Mouse (Mus musculus) hindbrain, embryonic 12.5 days (tissue): Measurements from ENCODE around the gene Krt80. TPM values are rescaled to one million over a fixed set of nuclear protein-coding genes. Genes with fewer than 3 reads are reported as not detected.

Experiments used
- ATAC-seq: fragments of 200-750 bp; cut with Nextera tagmentation; 2 replicates; pipeline ENCODE4 v1.8.0; 2017; ENCODE audit warnings: moderate TSS enrichment; ENCODE audit not compliant: low FRiP score
- H3K27ac ChIP-seq: fragments of 300-500 bp; sonication (generic); 2 replicates; pipeline ENCODE4 v1.5.1; 2016; ENCODE audit warnings: mild to moderate bottlenecking
- H3K27me3 ChIP-seq: fragments of 300-500 bp; sonication (generic); 2 replicates; pipeline ENCODE4 v1.6.1; 2016; ENCODE audit warnings: mild to moderate bottlenecking
- H3K36me3 ChIP-seq: fragments of 300-500 bp; sonication (generic); 2 replicates; pipeline ENCODE4 v1.6.1; 2016; ENCODE audit warnings: mild to moderate bottlenecking
- H3K4me1 ChIP-seq: fragments of 300-500 bp; sonication (generic); 2 replicates; pipeline ENCODE4 v1.6.1; 2016
- H3K4me2 ChIP-seq: fragments of 300-500 bp; sonication (generic); replicated peaks from 2 replicates; pipeline ENCODE4 v1.6.1; 2016; ENCODE audit warnings: mild to moderate bottlenecking
- H3K4me3 ChIP-seq: fragments of 300-500 bp; sonication (generic); 2 replicates; pipeline ENCODE4 v1.5.1; 2016; ENCODE audit warnings: mild to moderate bottlenecking
- H3K9ac ChIP-seq: fragments of 300-500 bp; sonication (generic); 2 replicates; pipeline ENCODE4 v1.6.1; 2016; ENCODE audit warnings: mild to moderate bottlenecking, moderate library complexity
- H3K9me3 ChIP-seq: fragments of 300-500 bp; sonication (generic); replicated peaks from 2 replicates; pipeline ENCODE4 v1.6.1; 2016; ENCODE audit warnings: mild to moderate bottlenecking
- WGBS: fragments of 180-500 bp; shearing (Covaris S2); methylation state at CpG from one replicate; pipeline ENCODE4 v1.1.7; 2016; 5-methylcytosine and 5-hydroxymethylcytosine counted together
- microRNA counts: library from miRNA; unstranded; fragments of <30 nt; microRNA quantifications from one replicate; lab custom pipeline; 2017
- microRNA-seq: library from miRNA; unstranded; fragments of <30 nt; microRNA quantifications from one replicate; pipeline ENCODE4, GENCODE M21; 2017
- polyA plus RNA-seq: library from polyadenylated mRNA; unstranded; fragments of >200 nt; fragmentation: Nextera tagmentation; extraction: Ambion mirVana; gene quantifications from 2 replicates; pipeline ENCODE4 v1.2.1, GENCODE M21; 2016

Gene Krt80
- polyA plus RNA-seq, 1 experiment from 2014 or later, result 0.21 TPM

DNA sequence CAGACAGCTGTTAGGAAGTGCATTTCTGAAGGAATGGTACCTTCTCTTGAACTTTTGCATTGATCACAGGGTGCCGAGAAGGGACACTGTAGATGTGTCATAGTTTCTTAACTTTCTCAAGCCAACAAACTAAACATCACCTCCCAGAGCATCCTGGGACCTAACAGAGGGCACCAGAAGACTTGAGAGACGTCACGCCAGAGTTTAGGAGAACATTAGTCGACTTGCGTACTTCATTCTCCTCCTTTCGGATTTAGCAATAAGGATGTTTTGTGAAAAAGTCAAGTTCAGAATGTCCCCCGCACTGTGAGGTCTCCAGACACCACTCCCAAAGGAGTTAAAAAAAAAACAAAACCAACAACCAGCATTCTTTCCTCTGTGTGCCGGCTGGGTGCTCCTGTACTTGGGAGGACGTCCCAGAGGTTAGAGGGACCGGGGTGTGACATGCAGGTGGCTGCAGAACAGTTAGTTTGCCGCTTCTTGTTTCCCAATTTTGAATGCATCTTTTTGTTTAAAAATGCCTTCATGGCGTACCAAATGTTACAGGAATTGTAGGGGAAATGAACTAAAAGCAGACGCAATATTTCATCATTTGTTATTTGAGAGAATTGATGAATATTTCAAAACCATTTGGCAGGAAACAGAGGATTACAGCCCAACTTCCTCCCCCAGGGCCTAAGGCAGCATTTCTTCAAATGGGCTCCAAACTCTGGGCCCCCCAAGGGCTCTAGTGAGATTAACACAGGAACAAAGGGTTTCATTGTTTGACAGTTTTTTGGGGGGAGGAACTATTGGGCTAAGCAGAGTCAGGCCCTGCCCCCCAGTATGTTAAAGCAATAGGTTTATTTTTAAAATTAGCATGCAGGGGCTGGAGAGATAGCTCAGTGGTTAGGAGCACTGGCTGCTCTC lies 61.3 kb downstream of the Krt80 start:
- 67% methylated on average over 13 of the region's 13 CpGs for WGBS

DNA sequence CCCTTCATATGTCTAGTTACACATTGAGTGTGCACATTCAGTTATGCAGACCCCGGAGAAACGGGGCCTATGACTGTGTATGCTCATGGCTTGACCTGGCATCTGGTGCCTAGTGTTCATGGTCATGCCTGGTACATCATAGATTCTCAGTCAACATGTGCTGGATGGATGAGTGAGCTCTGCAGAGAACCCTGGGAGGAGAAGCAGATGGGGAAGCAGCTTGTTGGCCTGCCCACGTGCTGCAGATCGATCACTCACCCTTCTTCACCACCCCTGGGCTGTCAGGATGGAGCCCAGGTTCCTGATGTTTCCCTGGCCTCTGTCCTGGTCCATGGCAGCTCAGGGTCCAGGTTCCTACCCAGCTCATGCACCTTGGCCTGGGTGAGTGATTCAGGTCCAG lies 63.5 kb downstream of the Krt80 start:
- Histone ChIP-seq H3K9ac (no peak overlapping the region), H3K27me3 (no peaks in the 10 kb centered on the region), H3K4me3 (no peak overlapping the region), H3K27ac (no peak overlapping the region), H3K36me3 (no peaks in the 10 kb centered on the region), H3K4me2 (no peak overlapping the region), H3K9me3 (no peaks in the 10 kb centered on the region), H3K4me1 (peaks cover 5% of the 10 kb centered on the region)
- WGBS, result 85% methylated on average over 4 of the region's 4 CpGs
- ATAC-seq, result no peak

More for the DNA sequence above, 61.3 kb downstream of the Krt80 start:
- H3K4me3 ChIP-seq, result no peak overlapping the region
- H3K36me3 ChIP-seq, result no peaks in the 10 kb centered on the region
- peaks cover 5% of the 10 kb centered on the region for H3K4me1 ChIP-seq
- no peaks in the 10 kb centered on the region for H3K9me3 ChIP-seq
- no peak overlapping the region for H3K27ac ChIP-seq
- no peak overlapping the region for H3K9ac ChIP-seq
- ATAC-seq, result no peak
- no peak overlapping the region for H3K4me2 ChIP-seq
- H3K27me3 ChIP-seq, result no peaks in the 10 kb centered on the region

DNA sequence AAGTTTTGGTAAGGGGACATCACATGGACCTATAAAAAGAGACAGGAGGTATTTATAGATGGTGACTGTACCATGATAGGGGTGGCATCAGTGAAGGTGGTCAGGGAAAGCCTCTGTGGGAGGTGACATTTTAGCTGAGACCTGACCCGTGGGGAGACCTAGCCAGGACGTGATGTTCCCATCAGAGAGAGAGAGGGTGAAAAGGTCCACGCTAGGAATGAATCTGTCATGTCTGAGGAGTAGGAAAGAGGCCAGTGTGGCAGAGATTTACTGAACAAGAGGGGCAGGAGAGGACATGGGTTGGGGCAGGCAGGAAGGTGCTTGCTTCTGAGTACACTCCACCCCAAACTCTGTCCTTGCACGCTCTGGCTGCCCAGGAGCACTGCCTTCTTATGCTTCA lies 66.1 kb downstream of the Krt80 start:
- no peak overlapping the region for H3K27ac ChIP-seq
- H3K4me3 ChIP-seq, result no peak overlapping the region
- no peaks in the 10 kb centered on the region for H3K36me3 ChIP-seq
- no peaks in the 10 kb centered on the region for H3K4me1 ChIP-seq
- no peak for ATAC-seq
- no peaks in the 10 kb centered on the region for H3K9me3 ChIP-seq
- no peak overlapping the region for H3K9ac ChIP-seq
- H3K27me3 ChIP-seq, result no peaks in the 10 kb centered on the region
- WGBS, result 87% methylated on average over 4 of the region's 4 CpGs
- H3K4me2 ChIP-seq, result no peak overlapping the region

DNA sequence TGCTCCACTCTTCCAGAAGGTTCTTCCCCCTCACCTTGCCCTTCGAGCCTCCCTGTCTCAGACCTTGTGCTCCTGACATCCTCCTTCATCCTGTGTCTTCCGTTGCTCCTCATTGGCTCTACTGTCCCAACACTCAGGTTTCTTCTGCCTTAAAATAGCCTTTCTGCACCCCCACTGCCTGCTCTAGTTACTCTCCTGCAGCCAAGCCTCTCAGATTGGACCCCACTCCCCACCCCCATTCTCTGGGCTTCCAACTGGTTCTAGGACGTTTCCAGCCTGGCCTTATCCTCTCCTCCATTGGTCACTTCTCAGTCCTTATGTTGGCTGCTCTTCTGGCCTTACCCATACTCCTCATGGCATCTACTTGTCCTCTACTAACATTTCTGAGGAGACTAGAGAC lies 67.8 kb downstream of the Krt80 start:
- H3K9me3 ChIP-seq, result no peaks in the 10 kb centered on the region
- no peaks in the 10 kb centered on the region for H3K27me3 ChIP-seq
- no peak overlapping the region for H3K4me2 ChIP-seq
- H3K36me3 ChIP-seq, result no peaks in the 10 kb centered on the region
- H3K4me1 ChIP-seq, result peaks cover 5% of the 10 kb centered on the region
- no peak overlapping the region for H3K27ac ChIP-seq
- ATAC-seq, result no peak
- H3K4me3 ChIP-seq, result no peak overlapping the region
- no peak overlapping the region for H3K9ac ChIP-seq
- 80% methylated on average over 3 of the region's 3 CpGs for WGBS

DNA sequence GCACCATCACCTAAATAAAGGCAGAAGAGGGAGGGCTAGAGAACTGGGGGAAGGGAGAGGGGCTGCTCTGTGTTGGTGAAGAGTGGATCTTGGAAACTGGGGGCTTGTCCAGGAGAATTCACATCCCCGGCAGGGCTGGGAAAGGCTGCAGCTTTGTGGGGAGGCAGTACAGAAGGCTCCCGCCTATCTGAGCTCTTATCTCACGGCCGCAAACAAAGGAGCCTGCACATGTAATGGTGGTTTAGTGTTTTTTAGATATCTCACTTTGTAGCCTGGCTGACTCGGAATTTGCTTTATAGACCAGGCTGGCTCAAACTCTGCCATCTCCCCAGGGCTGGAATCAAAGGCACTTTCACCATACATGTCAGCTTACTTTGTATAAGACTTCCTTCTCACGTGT lies 69.8 kb downstream of the Krt80 start:
- Histone ChIP-seq H3K27ac (no peak overlapping the region), H3K4me2 (no peak overlapping the region), H3K4me1 (peaks cover 5% of the 10 kb centered on the region), H3K9me3 (no peaks in the 10 kb centered on the region), H3K4me3 (no peak overlapping the region), H3K36me3 (no peaks in the 10 kb centered on the region), H3K9ac (no peak overlapping the region), H3K27me3 (no peaks in the 10 kb centered on the region)
- no peak for ATAC-seq
- WGBS, result 76% methylated on average over 6 of the region's 6 CpGs

DNA sequence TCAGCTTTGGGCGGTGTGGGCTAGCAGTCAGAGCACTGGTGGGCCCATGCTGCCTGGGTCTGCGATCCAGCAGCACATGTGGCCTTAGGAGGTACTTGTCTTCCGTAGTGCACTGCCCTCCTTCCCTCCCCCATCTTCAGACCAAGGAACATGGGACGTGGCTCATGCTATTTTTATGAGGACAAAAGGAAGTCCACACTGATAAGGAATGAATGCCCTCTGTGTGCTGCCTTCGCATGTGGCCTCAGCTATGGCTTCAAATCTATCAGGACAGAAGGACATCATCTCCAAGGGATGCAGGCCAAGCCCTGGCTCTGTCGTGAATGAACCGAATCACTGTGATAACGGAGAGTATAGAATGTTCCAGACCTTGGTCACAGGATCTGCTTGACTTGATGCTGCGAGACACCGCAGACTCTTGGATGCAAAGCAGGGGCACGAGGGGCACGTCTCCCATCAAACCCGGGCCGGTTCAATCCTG lies 70.4 kb downstream of the Krt80 start:
- Histone ChIP-seq H3K4me2 (no peak overlapping the region), H3K4me3 (no peak overlapping the region), H3K27me3 (no peaks in the 10 kb centered on the region), H3K9ac (no peak overlapping the region), H3K36me3 (no peaks in the 10 kb centered on the region), H3K4me1 (peaks cover 5% of the 10 kb centered on the region), H3K9me3 (no peaks in the 10 kb centered on the region), H3K27ac (no peak overlapping the region)
- no peak for ATAC-seq
- 87% methylated on average over 14 of the region's 14 CpGs for WGBS

DNA sequence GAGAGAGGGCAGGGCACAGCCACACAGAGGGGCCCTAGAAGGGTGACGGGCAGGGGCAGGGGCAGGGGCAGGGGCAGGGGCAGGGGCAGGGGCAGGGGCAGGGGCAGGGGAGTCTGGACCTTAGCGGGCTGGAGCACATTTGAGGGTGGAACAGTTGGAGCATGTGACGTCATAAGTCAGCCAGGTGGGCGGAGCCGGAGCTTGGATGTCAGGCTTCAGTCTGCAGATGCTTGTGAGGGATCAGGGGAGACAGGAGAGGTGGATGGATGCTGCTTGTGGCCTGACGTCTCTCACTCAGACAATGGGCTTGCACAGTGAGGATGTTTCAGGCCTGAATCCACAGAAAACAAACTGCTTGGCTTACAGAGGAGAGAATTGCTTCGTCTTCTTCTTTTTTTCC lies 71.4 kb downstream of the Krt80 start:
- Histone ChIP-seq H3K9ac (peak overlapping the region; percentile 49), H3K9me3 (no peaks in the 10 kb centered on the region), H3K4me3 (no peak overlapping the region), H3K4me1 (peaks cover 7% of the 10 kb centered on the region), H3K27me3 (no peaks in the 10 kb centered on the region), H3K27ac (no peak overlapping the region), H3K4me2 (peak overlapping the region; percentile 35), H3K36me3 (no peaks in the 10 kb centered on the region)
- no peak for ATAC-seq
- WGBS, result 16% methylated on average over 7 of the region's 7 CpGs

DNA sequence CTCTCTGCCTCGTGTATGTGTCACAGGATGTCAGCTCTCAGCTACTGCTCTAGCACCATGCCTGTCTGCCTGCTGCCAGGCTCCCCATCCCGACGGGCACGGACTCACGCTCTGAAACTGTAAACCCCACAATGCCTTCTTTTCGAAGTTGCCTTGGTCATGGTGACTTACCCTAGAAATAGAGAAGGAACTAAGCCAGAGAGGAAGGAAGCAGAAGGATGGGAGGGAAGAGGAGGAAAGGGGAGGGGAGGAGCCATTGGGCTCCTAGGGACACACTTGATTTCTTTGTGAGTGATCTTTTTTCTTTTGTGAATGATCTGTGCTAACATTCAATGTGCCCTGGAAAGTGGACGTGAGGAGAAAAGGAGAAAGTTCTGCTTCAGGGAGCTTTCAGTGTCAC lies 72.0 kb downstream of the Krt80 start:
- Histone ChIP-seq H3K36me3 (no peaks in the 10 kb centered on the region), H3K4me1 (peaks cover 7% of the 10 kb centered on the region), H3K27ac (no peak overlapping the region), H3K4me2 (no peak overlapping the region), H3K4me3 (no peak overlapping the region), H3K9ac (no peak overlapping the region), H3K27me3 (no peaks in the 10 kb centered on the region), H3K9me3 (no peaks in the 10 kb centered on the region)
- 30% methylated on average over 7 of the region's 7 CpGs for WGBS
- no peak for ATAC-seq

MicroRNAs encoded within 50 kb of the gene (microRNA counts, 519-probe panel; counts per million panel counts)
- microRNA mmu-miR-1941-3p (lab: Ali Mortazavi, UCI), result 470 counts per million, percentile 58 among the panel's probes with 10 or more counts
- microRNA mmu-miR-1941-5p (lab: Ali Mortazavi, UCI), result 470 counts per million, percentile 58 among the panel's probes with 10 or more counts

Small RNA genes lying within 50 kb of the gene (microRNA-seq; reads per million reads assigned to microRNA genes)
- not detected for gene Mir1941

Other genes starting within 250 kb of the Krt80 start
- 11.6 TPM in 2 replicates for gene Acvrl1, start 241.6 kb downstream of the Krt80 start, polyA plus RNA-seq
- 12.2 and 15.5 TPM in 2 replicates for gene Acvr1b, start 196.1 kb downstream of the Krt80 start, polyA plus RNA-seq
- 4.8 and 8.2 TPM in 2 replicates for gene Grasp, start 146.0 kb downstream of the Krt80 start, polyA plus RNA-seq
- gene Nr4a1, start 115.9 kb downstream of the Krt80 start, polyA plus RNA-seq, result 4.4 and 5.5 TPM in 2 replicates
- 62.0 and 66.5 TPM in 2 replicates for gene Atg101, start 85.9 kb downstream of the Krt80 start, polyA plus RNA-seq
- gene 6030408B16Rik, start 77.0 kb downstream of the Krt80 start, polyA plus RNA-seq, result 0.31 and 0.87 TPM in 2 replicates
- 8.8 and 10.5 TPM in 2 replicates for gene Krt7, start 40.9 kb upstream of the Krt80 start, polyA plus RNA-seq
- 0.39 and 0.48 TPM in 2 replicates for gene Krt87, start 68.6 kb upstream of the Krt80 start, polyA plus RNA-seq
- not detected in 2 replicates for gene Krt88, start 77.6 kb upstream of the Krt80 start, polyA plus RNA-seq
- not detected in 2 replicates for gene Krt81, start 93.6 kb upstream of the Krt80 start, polyA plus RNA-seq
- gene Krt86, start 103.3 kb upstream of the Krt80 start, polyA plus RNA-seq, result not detected in 2 replicates
- gene Krt83, start 121.3 kb upstream of the Krt80 start, polyA plus RNA-seq, result not detected in 2 replicates
- gene Gm49425, start 147.1 kb upstream of the Krt80 start, polyA plus RNA-seq, result not detected in 2 replicates
- gene Krt84, start 162.7 kb upstream of the Krt80 start, polyA plus RNA-seq, result not detected in 2 replicates
- gene Krt82, start 180.5 kb upstream of the Krt80 start, polyA plus RNA-seq, result not detected in 2 replicates
- gene Krt90, start 192.8 kb upstream of the Krt80 start, polyA plus RNA-seq, result 0.14 and 0.30 TPM in 2 replicates
- gene Krt75, start 203.7 kb upstream of the Krt80 start, polyA plus RNA-seq, result 0.08 and 0.18 TPM in 2 replicates